Mouse (Mus musculus) C2C12 (cell line): ENCODE results near the gene Pcbp4. TPM values are rescaled to one million over a fixed set of nuclear protein-coding genes. Genes with fewer than 3 reads are reported as not detected.

Source experiments
- H3K27me3 ChIP-seq: one replicate; pipeline ENCODE4 v1.6.1; 2011; ENCODE audit not compliant: control insufficient read depth, insufficient read depth, insufficient read length
- H3K36me3 ChIP-seq: one replicate; pipeline ENCODE4 v1.6.1; 2011; ENCODE audit not compliant: control insufficient read depth, insufficient read depth
- H3K4me3 ChIP-seq: one replicate; pipeline ENCODE4 v1.5.1; 2011; ENCODE audit warnings: mild to moderate bottlenecking, control low read depth; ENCODE audit not compliant: poor library complexity, insufficient read depth, severe bottlenecking
- H3K79me2 ChIP-seq: one replicate; pipeline ENCODE4 v1.6.1; 2011; ENCODE audit not compliant: control insufficient read depth, insufficient read depth
- H3K79me3 ChIP-seq: one replicate; pipeline ENCODE4 v1.6.1; 2011; ENCODE audit warnings: low read depth, control low read depth
- H3ac ChIP-seq: one replicate; pipeline ENCODE3; 2011; ENCODE audit warnings: low read depth; ENCODE audit not compliant: control insufficient read depth, insufficient read length
- CEBPB ChIP-seq: IDR thresholded peaks from one replicate; pipeline ENCODE4 v1.6.1; 2011; ENCODE audit warnings: low read depth, mild to moderate bottlenecking, control low read depth, moderate library complexity
- CTCF ChIP-seq: IDR thresholded peaks from one replicate; pipeline ENCODE4 v1.5.1; 2011; ENCODE audit not compliant: control insufficient read depth, insufficient read depth, insufficient read length
- FOSL1 ChIP-seq: IDR thresholded peaks from one replicate; pipeline ENCODE4 v1.8.0; 2011; ENCODE audit warnings: mild to moderate bottlenecking, low read length; ENCODE audit not compliant: poor library complexity, insufficient read depth, severe bottlenecking
- MAX ChIP-seq: IDR thresholded peaks from one replicate; pipeline ENCODE4 v1.6.1; 2011; ENCODE audit warnings: mild to moderate bottlenecking, control low read depth
- MYOD1 ChIP-seq: IDR thresholded peaks from one replicate; pipeline ENCODE4 v1.6.1; 2011; ENCODE audit warnings: low read depth; ENCODE audit not compliant: control insufficient read depth, insufficient read length
- MYOG ChIP-seq: IDR thresholded peaks from one replicate; pipeline ENCODE4 v1.6.1; 2011; ENCODE audit not compliant: control insufficient read depth, insufficient read length; ENCODE audit errors: extremely low read depth
- USF1 ChIP-seq: IDR thresholded peaks from one replicate; pipeline ENCODE4 v1.6.1; 2011; ENCODE audit warnings: low read depth, mild to moderate bottlenecking, control low read depth, moderate library complexity
- polyA plus RNA-seq: library from polyadenylated mRNA; unstranded; fragments of >200 nt; fragmentation: generic; extraction: Trizol; gene quantifications from one replicate; pipeline ENCODE4 v1.2.1, GENCODE M21; 2012; ENCODE audit warnings: missing spikeins

Pcbp4 gene
- polyA plus RNA-seq, 1 experiment = 294 TPM

DNA sequence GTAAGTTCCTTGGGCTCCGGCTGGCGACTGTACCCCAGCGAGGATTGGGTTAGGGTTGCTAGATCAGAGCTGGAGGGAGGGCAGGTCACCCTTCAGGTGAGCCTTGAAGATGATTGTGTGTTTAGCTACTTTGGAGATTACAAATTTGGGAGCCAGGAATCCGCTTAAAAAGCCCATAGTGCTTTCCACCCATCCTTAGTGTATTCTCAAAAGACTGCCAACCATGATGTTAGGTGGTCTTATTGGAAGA, 23.2 kb upstream of the Pcbp4 start:
- no peak for TF ChIP-seq CTCF
- TF ChIP-seq MAX = peak; percentile 1
- Histone ChIP-seq H3K4me3 (peak overlapping the region; percentile 55), H3K79me2 (peaks cover 27% of the 10 kb centered on the region), H3K36me3 (peaks cover 24% of the 10 kb centered on the region), H3ac (peak overlapping the region; percentile 99), H3K79me3 (peaks cover 15% of the 10 kb centered on the region), H3K27me3 (no peaks in the 10 kb centered on the region)

DNA sequence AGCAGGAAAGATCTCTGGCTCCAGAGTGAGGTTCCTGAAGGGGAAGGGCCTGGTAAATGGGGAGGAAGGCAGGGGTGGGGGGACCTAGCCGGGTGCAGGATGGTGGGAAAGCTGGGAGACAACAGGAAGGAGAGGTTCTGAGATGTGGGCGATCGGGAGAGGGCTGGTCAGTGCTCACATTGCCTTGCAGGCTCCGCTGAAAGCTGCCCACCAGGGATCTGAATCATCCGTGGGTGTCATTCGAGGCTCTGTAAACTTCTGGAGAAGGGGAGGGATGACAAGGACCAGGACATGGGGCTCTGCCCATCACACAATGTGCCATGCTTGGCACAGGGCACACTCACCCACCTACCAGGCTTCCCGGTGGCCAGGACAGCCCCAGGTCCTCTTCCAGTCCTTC, 19.7 kb upstream of the Pcbp4 start:
- peaks cover 15% of the 10 kb centered on the region for H3K79me3 ChIP-seq
- peaks cover 24% of the 10 kb centered on the region for H3K36me3 ChIP-seq
- H3K79me2 ChIP-seq = peaks cover 27% of the 10 kb centered on the region
- H3K4me3 ChIP-seq = no peak overlapping the region
- no peak overlapping the region for H3ac ChIP-seq
- TF ChIP-seq MAX (no peak), FOSL1 (no peak)
- H3K27me3 ChIP-seq = no peaks in the 10 kb centered on the region

DNA sequence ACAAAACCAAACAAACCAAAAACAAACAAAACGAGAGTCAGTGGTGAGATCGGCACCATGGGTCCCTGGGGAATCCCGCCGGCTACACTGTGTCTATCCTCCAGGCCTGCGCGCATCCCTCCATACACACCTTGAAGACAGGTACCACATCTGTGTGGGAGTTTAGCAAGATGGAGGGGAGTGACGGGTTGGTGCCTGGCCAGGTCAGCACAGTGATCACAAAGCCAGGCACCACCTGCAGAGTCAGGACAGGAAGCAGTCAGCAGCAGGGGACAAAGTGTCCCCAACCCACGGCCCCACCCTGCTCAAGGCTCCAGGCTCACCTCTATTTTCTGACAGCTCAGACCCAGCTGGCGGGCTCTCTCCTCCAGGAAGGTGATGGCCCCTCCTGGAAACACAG, 16.5 kb upstream of the Pcbp4 start:
- Histone ChIP-seq H3K79me2 (peaks cover 7% of the 10 kb centered on the region), H3K36me3 (peaks cover 15% of the 10 kb centered on the region), H3K4me3 (no peak overlapping the region), H3ac (no peak overlapping the region), H3K27me3 (no peaks in the 10 kb centered on the region), H3K79me3 (peaks cover 3% of the 10 kb centered on the region)
- no peak for TF ChIP-seq MYOD1
- no peak for TF ChIP-seq CEBPB
- TF ChIP-seq MYOG = no peak
- TF ChIP-seq USF1 = no peak
- no peak for TF ChIP-seq MAX
- TF ChIP-seq CTCF = no peak
- TF ChIP-seq FOSL1 = no peak

DNA sequence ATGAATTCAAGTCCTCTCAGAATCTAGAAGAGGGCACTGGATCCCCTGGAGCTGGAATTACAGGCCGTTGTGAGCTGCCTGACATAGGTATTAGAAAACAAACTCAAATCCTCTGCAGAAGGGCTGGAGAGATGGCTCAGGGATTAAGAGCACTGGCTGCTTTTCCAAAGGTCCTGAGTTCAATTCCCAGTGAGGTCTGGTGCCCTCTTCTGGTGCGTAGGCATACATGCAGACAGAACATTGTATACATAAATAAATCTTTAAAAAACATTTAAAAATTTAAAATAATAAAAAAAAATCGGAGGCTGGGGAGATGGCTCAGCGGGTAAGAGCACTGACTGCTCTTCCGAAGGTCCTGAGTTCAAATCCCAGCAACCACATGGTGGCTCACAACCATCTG, 10.4 kb upstream of the Pcbp4 start:
- no peaks in the 10 kb centered on the region for H3K79me3 ChIP-seq
- TF ChIP-seq CEBPB = no peak
- no peak for TF ChIP-seq FOSL1
- TF ChIP-seq MYOD1 = no peak
- no peak for TF ChIP-seq USF1
- no peak for TF ChIP-seq MAX
- no peak for TF ChIP-seq MYOG
- TF ChIP-seq CTCF = no peak
- no peak overlapping the region for H3ac ChIP-seq
- no peak overlapping the region for H3K4me3 ChIP-seq
- H3K36me3 ChIP-seq = no peaks in the 10 kb centered on the region
- no peaks in the 10 kb centered on the region for H3K27me3 ChIP-seq
- no peaks in the 10 kb centered on the region for H3K79me2 ChIP-seq

DNA sequence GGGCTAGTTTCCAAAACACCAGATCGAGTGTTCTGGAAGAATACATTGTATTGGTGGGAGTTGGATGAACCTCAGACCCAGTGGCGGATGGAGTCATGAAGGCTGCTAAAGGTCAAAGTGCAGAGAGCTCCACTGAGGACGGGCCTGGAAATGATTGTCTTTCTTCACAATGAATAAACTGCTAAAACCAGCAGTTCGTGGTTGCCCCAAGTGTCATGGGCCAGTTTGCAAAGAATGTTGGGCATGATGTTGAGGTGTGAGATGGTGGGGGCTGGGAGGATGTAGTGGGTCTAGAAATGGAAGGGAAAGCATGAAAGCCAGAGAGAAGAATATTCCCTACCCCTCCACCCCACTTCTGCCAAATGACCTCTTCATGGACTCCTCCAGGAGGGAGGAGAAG, 8.3 kb upstream of the Pcbp4 start:
- Histone ChIP-seq H3ac (no peak overlapping the region), H3K4me3 (no peak overlapping the region), H3K79me2 (no peaks in the 10 kb centered on the region), H3K27me3 (no peaks in the 10 kb centered on the region), H3K79me3 (no peaks in the 10 kb centered on the region), H3K36me3 (no peaks in the 10 kb centered on the region)
- TF ChIP-seq MYOG (no peak), FOSL1 (no peak), CTCF (no peak), MYOD1 (no peak), MAX (no peak), CEBPB (no peak), USF1 (no peak)

DNA sequence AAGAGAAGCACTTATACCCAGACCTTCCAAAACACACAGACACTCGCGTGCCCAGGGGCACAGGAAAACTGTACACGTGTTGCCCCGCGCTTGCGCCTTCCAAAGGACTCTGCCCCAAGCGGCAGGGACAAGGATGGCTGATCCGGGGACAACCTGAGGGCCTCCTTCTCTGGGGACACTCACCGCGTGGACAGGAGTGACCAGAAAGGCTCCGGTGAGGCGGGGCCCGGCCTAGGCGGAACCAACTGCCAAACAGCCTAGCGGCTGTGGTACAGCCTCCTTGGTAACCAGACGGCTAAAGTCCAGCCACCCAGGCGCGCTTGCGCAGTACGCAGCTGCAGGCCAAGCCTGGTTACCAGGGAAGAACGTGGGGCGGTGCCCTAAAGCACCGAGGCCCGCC, 5.7 kb upstream of the Pcbp4 start, which contains the start of the genes Abhd14b and Abhd14a:
Abhd14b (plus strand) TSS at position 112 of the 400 bp plus-strand sequence.
Abhd14a (minus strand) TSS at position 331 of the 400 bp plus-strand sequence.
- Histone ChIP-seq H3K79me3 (peaks cover 4% of the 10 kb centered on the region), H3K27me3 (no peaks in the 10 kb centered on the region), H3K36me3 (no peaks in the 10 kb centered on the region), H3K4me3 (peak within 1 kb of the TSS; percentile 48), H3K79me2 (no peaks in the 10 kb centered on the region), H3ac (peak within 1 kb of the TSS; percentile 75)
- peak; percentile 86 for TF ChIP-seq MAX
- TF ChIP-seq MYOD1 = no peak
- peak; percentile 26 for TF ChIP-seq USF1
